Mouse (Mus musculus) hindbrain, embryonic 16.5 days (tissue): Measurements from ENCODE around the gene Tmem203. TPM values are rescaled to one million over a fixed set of nuclear protein-coding genes. Genes with fewer than 3 reads are reported as not detected.

Experiments used
- ATAC-seq: fragments of 200-750 bp; cut with Nextera tagmentation; 2 replicates; pipeline ENCODE4 v1.8.0; 2017; ENCODE audit warnings: moderate TSS enrichment, moderate library complexity
- H3K27ac ChIP-seq: fragments of 300-500 bp; sonication (generic); 2 replicates; pipeline ENCODE4 v1.5.1; 2014; ENCODE audit warnings: low read depth, mild to moderate bottlenecking, control low read depth, low read length, moderate library complexity
- H3K27me3 ChIP-seq: fragments of 300-500 bp; sonication (generic); replicated peaks from 2 replicates; pipeline ENCODE4 v1.6.1; 2014; ENCODE audit warnings: low read length; ENCODE audit not compliant: control insufficient read depth, insufficient read depth
- H3K36me3 ChIP-seq: fragments of 300-500 bp; sonication (generic); 2 replicates; pipeline ENCODE4 v1.6.1; 2014; ENCODE audit warnings: mild to moderate bottlenecking, low read length, moderate library complexity, mixed read lengths; ENCODE audit not compliant: control insufficient read depth, insufficient read depth
- H3K4me1 ChIP-seq: fragments of 300-500 bp; sonication (generic); 2 replicates; pipeline ENCODE4 v1.6.1; 2014; ENCODE audit warnings: low read depth, low read length; ENCODE audit not compliant: control insufficient read depth, insufficient read depth
- H3K4me2 ChIP-seq: fragments of 300-500 bp; sonication (generic); 2 replicates; pipeline ENCODE4 v1.6.1; 2014; ENCODE audit warnings: mild to moderate bottlenecking, low read length, control low read depth, moderate library complexity
- H3K4me3 ChIP-seq: fragments of 300-500 bp; sonication (generic); 2 replicates; pipeline ENCODE4 v1.5.1; 2014; ENCODE audit warnings: mild to moderate bottlenecking, low read length, control low read depth, moderate library complexity
- H3K9ac ChIP-seq: fragments of 300-500 bp; sonication (generic); 2 replicates; pipeline ENCODE4 v1.6.1; 2014; ENCODE audit warnings: low read depth, mild to moderate bottlenecking, control low read depth, low read length, moderate library complexity
- H3K9me3 ChIP-seq: fragments of 300-500 bp; sonication (generic); 2 replicates; pipeline ENCODE4 v1.6.1; 2014; ENCODE audit warnings: mild to moderate bottlenecking, low read length, moderate library complexity; ENCODE audit not compliant: control insufficient read depth
- WGBS: fragments of 180-500 bp; shearing (Covaris S2); extraction: QIAGEN DNeasy Blood & Tissue Kit; methylation state at CpG from one replicate; pipeline ENCODE4 v1.1.7; 2014; 5-methylcytosine and 5-hydroxymethylcytosine counted together
- polyA plus RNA-seq: library from polyadenylated mRNA; unstranded; fragments of >200 nt; fragmentation: Nextera tagmentation; extraction: Ambion mirVana; gene quantifications from 2 replicates; pipeline ENCODE4 v1.2.1, GENCODE M21; 2015

Tmem203 gene
- polyA plus RNA-seq = 15.8 and 16.6 TPM in 2 replicates

DNA sequence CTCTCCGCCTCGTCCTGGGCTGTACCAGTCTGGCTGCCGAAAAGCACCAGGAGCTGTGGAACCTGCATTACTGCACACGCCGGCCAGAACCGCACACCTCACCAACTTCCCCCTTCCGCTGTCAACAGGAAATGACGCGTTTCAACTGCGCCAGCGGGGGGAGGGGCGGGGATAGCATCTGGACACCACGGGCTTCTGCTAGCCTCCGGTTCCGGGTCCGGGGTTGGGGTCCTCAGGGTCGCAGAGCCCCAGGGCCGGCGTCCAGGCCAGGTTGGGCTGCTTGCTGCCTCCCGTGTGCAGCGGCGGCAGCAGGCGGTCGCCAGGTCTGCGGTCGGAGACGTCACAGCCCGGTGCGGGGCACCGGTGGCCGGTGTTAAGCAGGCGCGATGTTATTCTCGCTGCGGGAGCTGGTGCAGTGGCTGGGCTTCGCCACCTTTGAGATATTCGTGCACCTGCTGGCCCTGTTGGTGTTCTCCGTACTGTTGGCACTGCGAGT, at the start of gene Tmem203:
TSS of gene Tmem203 (plus strand) at position 156 of the 496 bp plus-strand sequence.
- 0% methylated on average over 39 of the region's 39 CpGs for WGBS

DNA sequence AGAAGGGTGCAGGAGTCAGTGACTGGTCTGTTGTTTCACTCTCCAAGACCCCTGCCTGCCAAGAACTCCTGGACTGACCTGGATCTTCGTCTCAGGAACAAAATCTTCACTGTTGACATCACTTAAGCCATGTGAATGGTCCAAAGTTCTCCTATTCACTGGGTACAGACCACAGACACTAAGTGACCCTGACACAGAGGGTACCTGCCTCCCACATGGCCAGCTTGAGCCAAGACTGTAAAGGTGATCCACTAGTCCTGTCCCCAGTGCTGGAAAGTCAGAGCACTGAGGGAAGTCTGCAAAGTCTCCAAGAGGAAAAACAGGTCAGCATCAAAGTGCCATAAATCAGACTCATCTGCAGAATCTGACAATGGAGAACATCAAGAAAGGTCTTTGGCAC, 47.6 kb upstream of the Tmem203 start:
- WGBS = 95% methylated on average over 1 of the region's 1 CpGs

More for the DNA sequence above, at the start of gene Tmem203:
- Histone ChIP-seq H3K9ac (peak within 1 kb of the TSS; percentile 97), H3K27ac (peak within 1 kb of the TSS; percentile 86), H3K4me2 (peak within 1 kb of the TSS; percentile 96), H3K4me1 (peaks cover 19% of the 10 kb centered on the region), H3K9me3 (no peaks in the 10 kb centered on the region), H3K27me3 (no peaks in the 10 kb centered on the region), H3K36me3 (peaks cover 2% of the 10 kb centered on the region; the same call in 1 of the 2 replicates), H3K4me3 (peak within 1 kb of the TSS; percentile 99)
- ATAC-seq = peak; percentile 91

DNA sequence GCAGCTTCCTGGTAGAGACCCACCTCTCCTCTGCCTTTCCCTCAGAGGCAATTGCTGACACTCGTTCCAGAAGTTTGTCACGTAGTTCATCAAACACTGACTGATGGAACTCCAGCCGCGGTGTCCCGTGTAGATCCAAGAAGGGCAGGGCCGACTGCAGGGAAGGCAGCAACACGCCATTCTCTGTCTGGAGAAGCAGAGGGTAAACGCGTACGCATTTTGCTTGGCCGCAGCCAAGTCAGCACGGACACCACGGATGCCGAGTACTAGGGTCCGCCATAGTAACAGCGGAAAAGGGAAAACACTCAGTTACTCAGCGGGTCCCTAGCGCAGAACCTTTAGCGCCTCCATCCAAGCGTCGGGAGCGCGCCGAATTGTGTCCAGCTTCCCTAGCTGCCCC, 44.6 kb upstream of the Tmem203 start:
- H3K4me1 ChIP-seq = peaks cover 21% of the 10 kb centered on the region
- under 1% methylated on average over 24 of the region's 24 CpGs for WGBS
- peak; percentile 53; the same call in 1 of the 2 replicates for ATAC-seq

More for the DNA sequence above, 47.6 kb upstream of the Tmem203 start:
- Histone ChIP-seq H3K4me1 (peaks cover 21% of the 10 kb centered on the region), H3K4me3 (no peak overlapping the region), H3K27ac (no peak overlapping the region), H3K4me2 (no peak overlapping the region), H3K9ac (no peak overlapping the region), H3K36me3 (peaks cover 30% of the 10 kb centered on the region), H3K27me3 (no peaks in the 10 kb centered on the region), H3K9me3 (no peaks in the 10 kb centered on the region)
- no peak for ATAC-seq

DNA sequence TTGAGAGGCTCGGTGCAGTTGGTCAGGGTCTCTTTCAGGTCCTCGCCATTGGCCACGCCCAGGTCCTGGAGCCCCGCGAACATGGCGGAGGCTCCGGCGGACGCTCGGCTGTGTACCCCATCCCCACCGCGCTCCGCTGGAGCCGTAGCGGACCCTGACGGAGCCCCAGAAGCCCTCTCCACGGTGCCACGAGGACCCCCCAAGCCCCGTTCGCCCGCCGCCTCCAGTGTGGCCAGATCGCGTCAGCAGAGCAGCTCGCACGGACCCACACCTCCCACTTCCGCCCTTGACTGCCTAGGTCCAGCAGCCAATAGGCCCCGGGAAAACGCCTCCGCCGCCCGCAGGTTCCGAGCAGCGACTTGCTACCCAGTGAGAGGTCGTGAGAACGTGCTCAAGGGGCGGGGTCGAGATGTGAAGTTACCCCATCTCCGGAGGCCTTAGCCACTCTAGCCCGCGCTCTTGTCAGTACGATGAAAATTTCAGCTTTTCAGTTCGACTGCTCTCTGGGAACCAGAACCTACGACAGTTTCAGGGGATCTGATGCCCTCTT, 44.0 kb upstream of the Tmem203 start, which contains the start of gene Nelfb:
TSS of gene Nelfb (minus strand) at position 369 of the 550 bp plus-strand sequence.
- H3K4me3 ChIP-seq = peak within 1 kb of the TSS; percentile 82
- peak within 1 kb of the TSS; percentile 94 for H3K4me2 ChIP-seq
- 0 out of 2 replicates have a peak, but pooled peaks cover 2% of the 10 kb centered on the region for H3K27me3 ChIP-seq
- peak within 1 kb of the TSS; percentile 92 for H3K9ac ChIP-seq
- WGBS = under 1% methylated on average over 43 of the region's 44 CpGs
- ATAC-seq = peak; percentile 94
- peak within 1 kb of the TSS; percentile 94 for H3K27ac ChIP-seq
- H3K9me3 ChIP-seq = no peaks in the 10 kb centered on the region
- H3K4me1 ChIP-seq = peaks cover 21% of the 10 kb centered on the region
- peaks cover 5% of the 10 kb centered on the region for H3K36me3 ChIP-seq

More for the DNA sequence above, 44.6 kb upstream of the Tmem203 start:
- Histone ChIP-seq H3K4me2 (peak overlapping the region; percentile 94), H3K27me3 (0 out of 2 replicates have a peak, but pooled peaks cover 2% of the 10 kb centered on the region), H3K9ac (peak overlapping the region; percentile 92), H3K36me3 (peaks cover 10% of the 10 kb centered on the region), H3K27ac (peak overlapping the region; percentile 94), H3K4me3 (peak overlapping the region; percentile 82), H3K9me3 (no peaks in the 10 kb centered on the region)

DNA sequence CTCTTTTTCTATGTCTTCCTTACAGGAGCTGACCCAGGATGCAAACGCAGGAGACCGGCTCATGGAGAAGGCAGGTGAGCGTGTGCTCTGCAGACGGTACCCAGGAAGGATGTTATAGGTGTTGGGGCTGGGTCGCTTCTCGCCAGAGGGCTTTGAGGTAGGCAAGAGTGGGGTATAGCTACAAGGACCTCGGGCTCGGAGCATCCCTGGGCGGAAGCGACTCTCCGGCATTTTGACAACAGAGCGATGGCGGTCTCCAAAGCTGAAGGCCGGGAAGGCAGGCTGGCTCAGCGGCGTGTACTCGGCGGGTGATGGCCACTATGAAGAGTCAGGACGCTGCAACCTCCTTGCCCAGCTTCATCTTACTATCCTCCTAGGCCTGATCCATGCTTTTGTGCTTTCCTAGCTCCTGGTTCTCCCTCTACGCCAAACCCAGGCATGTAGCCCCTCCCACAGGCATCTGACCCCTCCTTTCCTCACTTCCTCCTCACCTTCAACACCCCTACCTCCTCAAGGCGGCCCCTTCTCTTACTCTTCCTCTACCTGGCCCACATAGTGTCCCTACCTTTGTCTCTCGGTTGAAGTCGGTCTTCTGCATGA, 41.9 kb upstream of the Tmem203 start:
- Histone ChIP-seq H3K36me3 (no peaks in the 10 kb centered on the region), H3K27ac (no peak overlapping the region)
- 67% methylated on average over 23 of the region's 23 CpGs for WGBS

DNA sequence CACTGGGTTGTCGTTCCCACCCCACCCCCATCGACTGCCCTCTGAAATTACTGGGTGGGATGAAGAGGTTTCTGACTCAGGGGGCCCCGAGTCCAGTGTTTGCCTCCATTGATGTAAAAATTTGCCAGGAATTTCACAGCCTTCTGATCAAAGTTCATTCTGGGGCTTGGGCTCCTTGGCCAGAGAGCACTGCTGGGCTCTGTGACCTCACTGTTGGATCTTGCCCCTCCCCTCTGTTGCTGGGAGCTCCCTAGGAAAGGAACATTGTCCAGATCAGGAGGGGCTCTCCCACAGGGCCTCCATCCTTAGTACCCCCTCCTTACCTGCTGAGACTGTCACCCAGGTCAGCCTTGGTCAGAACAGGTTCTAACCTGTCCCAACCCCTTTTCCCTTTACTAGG, 40.8 kb upstream of the Tmem203 start, which contains the start of gene Stpg3:
TSS of gene Stpg3 (minus strand) at position 194 of the 400 bp plus-strand sequence.
- H3K4me3 ChIP-seq = no peak within 1 kb of the TSS
- H3K27ac ChIP-seq = no peak within 1 kb of the TSS
- peaks cover 11% of the 10 kb centered on the region for H3K4me1 ChIP-seq
- no peak within 1 kb of the TSS for H3K9ac ChIP-seq
- H3K27me3 ChIP-seq = 0 out of 2 replicates have a peak, but pooled peaks cover 2% of the 10 kb centered on the region
- no peaks in the 10 kb centered on the region for H3K9me3 ChIP-seq
- no peak for ATAC-seq
- H3K36me3 ChIP-seq = no peaks in the 10 kb centered on the region
- 86% methylated on average over 3 of the region's 3 CpGs for WGBS
- no peak within 1 kb of the TSS for H3K4me2 ChIP-seq

More for the DNA sequence above, 41.9 kb upstream of the Tmem203 start:
- Histone ChIP-seq H3K9ac (no peak overlapping the region), H3K4me1 (peaks cover 19% of the 10 kb centered on the region), H3K27me3 (0 out of 2 replicates have a peak, but pooled peaks cover 2% of the 10 kb centered on the region), H3K9me3 (no peaks in the 10 kb centered on the region), H3K4me2 (no peak overlapping the region), H3K4me3 (no peak overlapping the region)
- ATAC-seq = no peak

DNA sequence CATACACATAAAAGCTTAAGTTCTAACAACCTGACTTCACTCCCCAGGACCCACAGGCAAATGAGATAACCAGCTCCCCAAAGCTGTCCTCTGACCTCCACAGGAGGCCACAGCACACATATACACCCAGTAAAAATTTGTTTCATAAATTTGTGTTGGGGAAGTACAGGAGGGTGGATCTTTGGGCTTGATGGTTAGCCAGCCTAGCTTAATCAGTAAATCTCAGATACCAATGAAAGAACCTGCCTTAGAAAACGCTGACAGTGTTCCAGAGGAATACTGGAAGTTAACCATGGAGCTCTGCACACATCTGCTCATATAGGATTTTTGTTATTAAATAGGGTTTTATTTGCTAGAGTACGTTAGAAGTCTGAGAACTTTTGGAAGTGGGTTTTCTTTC, 37.6 kb upstream of the Tmem203 start:
- ATAC-seq = no peak
- Histone ChIP-seq H3K4me3 (no peak overlapping the region), H3K27ac (no peak overlapping the region), H3K36me3 (peaks cover 3% of the 10 kb centered on the region; the same call in 1 of the 2 replicates), H3K27me3 (0 out of 2 replicates have a peak, but pooled peaks cover 2% of the 10 kb centered on the region), H3K4me2 (no peak overlapping the region), H3K9me3 (no peaks in the 10 kb centered on the region), H3K9ac (no peak overlapping the region), H3K4me1 (no peaks in the 10 kb centered on the region)
- WGBS = 66% methylated on average over 2 of the region's 2 CpGs

DNA sequence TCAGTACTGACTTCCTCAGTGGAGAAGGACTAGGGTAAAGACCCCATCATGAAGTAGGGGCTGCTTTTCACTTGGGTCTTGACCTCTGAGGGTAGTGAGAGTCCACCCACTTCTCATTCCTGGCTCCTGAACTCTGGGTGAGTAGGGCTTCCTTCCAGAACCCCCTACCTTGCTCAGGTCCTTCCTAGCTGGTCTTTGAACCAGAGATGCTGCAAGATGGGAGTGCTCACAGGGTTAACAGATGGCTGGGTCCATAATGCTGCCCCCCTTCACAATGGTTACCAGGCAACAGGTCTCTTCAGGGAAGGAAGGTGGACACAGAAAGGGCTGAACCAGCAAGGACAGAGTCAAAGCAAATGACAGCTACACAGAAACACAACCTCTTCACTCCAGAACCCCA, 36.8 kb upstream of the Tmem203 start, which contains the start of gene Fam166a:
TSS of gene Fam166a (plus strand) at position 301 of the 400 bp plus-strand sequence.
- H3K27me3 ChIP-seq = 0 out of 2 replicates have a peak, but pooled peaks cover 2% of the 10 kb centered on the region
- no peak within 1 kb of the TSS for H3K9ac ChIP-seq
- H3K9me3 ChIP-seq = no peaks in the 10 kb centered on the region
- no peak within 1 kb of the TSS for H3K4me2 ChIP-seq
- no peak within 1 kb of the TSS for H3K27ac ChIP-seq
- no peak within 1 kb of the TSS for H3K4me3 ChIP-seq
- H3K4me1 ChIP-seq = peaks cover 4% of the 10 kb centered on the region
- peaks cover 3% of the 10 kb centered on the region; the same call in 1 of the 2 replicates for H3K36me3 ChIP-seq
- no peak for ATAC-seq

DNA sequence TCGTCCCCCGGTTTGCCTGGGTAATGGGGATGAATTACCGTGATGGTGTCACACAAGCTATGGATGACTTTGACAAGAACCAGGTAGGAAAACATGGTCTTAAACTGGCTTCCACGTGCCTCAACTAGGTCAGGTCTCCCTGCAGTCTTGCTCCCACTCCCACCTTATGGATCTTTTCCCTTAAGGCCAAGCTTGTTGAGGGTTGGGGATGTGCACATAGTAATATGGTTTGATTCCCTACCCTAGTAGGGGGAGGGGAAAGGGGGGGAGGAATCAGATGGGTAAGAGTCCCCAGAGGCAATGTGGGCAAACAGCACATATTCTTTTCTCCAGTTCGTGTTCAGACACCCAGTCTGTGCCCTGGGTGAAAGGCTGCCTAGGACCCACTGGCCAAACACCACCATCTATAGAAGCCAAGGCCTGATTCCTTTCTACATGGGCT, 33.9 kb upstream of the Tmem203 start:
- H3K9ac ChIP-seq = no peak overlapping the region
- peaks cover 3% of the 10 kb centered on the region; the same call in 1 of the 2 replicates for H3K36me3 ChIP-seq
- no peak for ATAC-seq
- no peaks in the 10 kb centered on the region for H3K27me3 ChIP-seq
- no peak overlapping the region for H3K4me3 ChIP-seq
- H3K4me1 ChIP-seq = peaks cover 11% of the 10 kb centered on the region
- no peaks in the 10 kb centered on the region for H3K9me3 ChIP-seq
- WGBS = 75% methylated on average over 5 of the region's 5 CpGs
- H3K27ac ChIP-seq = no peak overlapping the region
- H3K4me2 ChIP-seq = no peak overlapping the region
